ENCODE assay signal across 8 mouse cellular contexts in the genomic region with DNA sequence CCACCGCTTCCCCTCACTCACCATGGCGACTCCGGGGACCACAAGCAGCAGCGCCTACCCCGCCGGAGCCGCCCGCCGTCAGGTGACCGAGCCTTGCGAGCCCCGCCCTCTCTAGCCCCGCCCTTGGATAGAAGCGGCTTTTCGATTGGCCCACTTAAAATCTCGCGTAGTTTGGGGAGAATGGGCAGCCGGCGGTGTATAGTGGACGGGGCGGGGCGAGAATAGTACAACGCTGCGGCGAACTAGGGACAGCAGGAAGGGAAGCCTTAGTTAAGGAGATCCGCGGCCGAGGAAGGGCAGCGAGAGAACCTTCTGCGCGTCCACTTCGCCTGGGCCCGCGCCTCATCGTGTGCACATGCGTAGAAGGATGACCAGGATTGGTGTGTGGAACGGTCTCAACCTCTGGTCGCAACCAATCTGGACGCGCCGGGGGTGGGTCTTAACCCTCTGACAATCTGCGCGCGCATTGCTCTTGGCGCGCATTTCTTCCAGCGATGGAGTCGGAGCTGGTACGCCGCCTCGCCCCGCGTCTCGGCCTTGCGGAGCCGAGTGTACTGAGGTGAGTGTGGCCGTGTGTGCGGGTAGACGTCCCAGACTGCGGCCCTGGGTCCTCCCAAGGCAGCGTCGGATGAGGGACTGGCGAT. TPM values are rescaled to one million over a fixed set of nuclear protein-coding genes. Genes with fewer than 3 reads are reported as not detected.
A peak's percentile ranks its signal among the peaks of the same experiment; 100 is the strongest.
DNase-seq lines count a peak whose midpoint lies in the region; ATAC-seq and TF ChIP-seq lines count a peak whose summit lies in the region.

TSS of gene Orc6 (plus strand) at position 199 of the 644 bp plus-strand sequence.
TSS of gene Vps35 (minus strand) at position 369 of the 644 bp plus-strand sequence.

- peak; percentile 98 for ATAC-seq in cerebellum, adult (ENCODE audit: insufficient number of reproducible peaks, low FRiP score, low TSS enrichment)
- ATAC-seq in forebrain, embryonic 13.5 days, result peak; percentile 98
- peak; percentile 97 for ATAC-seq in liver, postnatal 0 days
- ATAC-seq in neural tube, embryonic 14.5 days (ENCODE audit: low read depth), result peak; percentile 98

- peaks cover 33% of the 10 kb centered on the region for H3K36me3 ChIP-seq in ES-Bruce4 (ENCODE audit: control insufficient read depth, insufficient read depth, low read length, poor library complexity, severe bottlenecking)
- H3K36me3 ChIP-seq in forebrain, embryonic 13.5 days (ENCODE audit: poor library complexity, severe bottlenecking), result peaks cover 15% of the 10 kb centered on the region
- H3K36me3 ChIP-seq in liver, postnatal 0 days (replicated peaks; ENCODE audit: insufficient read depth, low read length), result peaks cover 24% of the 10 kb centered on the region
- peaks cover 12% of the 10 kb centered on the region; the same call in 1 of the 2 replicates for H3K36me3 ChIP-seq in neural tube, embryonic 14.5 days (ENCODE audit: control insufficient read depth, insufficient read depth, low read length)

- peak within 1 kb of the TSS; percentile 62 for H3K9ac ChIP-seq in ES-Bruce4 (ENCODE audit: low read depth, poor library complexity, severe bottlenecking)
- peak within 1 kb of the TSS; percentile 87 for H3K9ac ChIP-seq in forebrain, embryonic 13.5 days
- H3K9ac ChIP-seq in liver, postnatal 0 days (replicated peaks), result peak within 1 kb of the TSS; percentile 93
- peak within 1 kb of the TSS; percentile 83 for H3K9ac ChIP-seq in neural tube, embryonic 14.5 days (replicated peaks; ENCODE audit: low read depth, low read length)

- H3K9me3 ChIP-seq in ES-Bruce4 (replicated peaks; ENCODE audit: control insufficient read depth, insufficient read depth, low read length, poor library complexity, severe bottlenecking), result no peaks in the 10 kb centered on the region
- H3K9me3 ChIP-seq in forebrain, embryonic 13.5 days (replicated peaks), result no peaks in the 10 kb centered on the region
- H3K9me3 ChIP-seq in liver, postnatal 0 days (ENCODE audit: low read length), result no peaks in the 10 kb centered on the region
- no peaks in the 10 kb centered on the region for H3K9me3 ChIP-seq in neural tube, embryonic 14.5 days (ENCODE audit: control insufficient read depth, low read length)

- no peaks in the 10 kb centered on the region for H3K4me1 ChIP-seq in ES-Bruce4 (ENCODE audit: control insufficient read depth, insufficient read depth, low read length)
- H3K4me1 ChIP-seq in forebrain, embryonic 13.5 days, result peaks cover 43% of the 10 kb centered on the region
- peaks cover 17% of the 10 kb centered on the region for H3K4me1 ChIP-seq in liver, postnatal 0 days (ENCODE audit: insufficient read depth)
- peaks cover 21% of the 10 kb centered on the region for H3K4me1 ChIP-seq in neural tube, embryonic 14.5 days (ENCODE audit: control insufficient read depth, insufficient read depth, low read length)

- WGBS in forebrain, embryonic 13.5 days, result under 1% methylated on average over 63 of the region's 63 CpGs
- under 1% methylated on average over 63 of the region's 63 CpGs for WGBS in large intestine, adult 2 months
- WGBS in liver, postnatal 0 days (ENCODE audit: insufficient replicate concordance), result under 1% methylated on average over 63 of the region's 63 CpGs
- WGBS in neural tube, embryonic 14.5 days, result under 1% methylated on average over 62 of the region's 63 CpGs

- peak within 1 kb of the TSS; percentile 88 for H3K4me2 ChIP-seq in forebrain, embryonic 13.5 days
- H3K4me2 ChIP-seq in liver, postnatal 0 days (ENCODE audit: low read depth, low read length), result peak within 1 kb of the TSS; percentile 89
- H3K4me2 ChIP-seq in neural tube, embryonic 14.5 days (ENCODE audit: low read depth, low read length), result peak within 1 kb of the TSS; percentile 76

- TF ChIP-seq POLR2A in ES-Bruce4 (IDR thresholded peaks at IDR 0.05; ENCODE audit: insufficient read depth, low read length), result peak; percentile 70

- no peak for TF ChIP-seq EP300 in ES-Bruce4 (IDR thresholded peaks at IDR 0.05; ENCODE audit: insufficient read depth, low read depth, low read length)
- TF ChIP-seq EP300 in liver, postnatal 0 days (IDR thresholded peaks at IDR 0.05; ENCODE audit: low read depth), result 0 out of 2 replicates have a peak, but pooled peaks have one; percentile 10

- peak; percentile 98 for DNase-seq in heart, postnatal 10 days
- DNase-seq in large intestine, adult 2 months (ENCODE audit: low read depth, low spot score), result peak; percentile 91
- DNase-seq in liver, postnatal 0 days, result peak; percentile 98
- peak; percentile 98 for DNase-seq in testis, postnatal 10 days (ENCODE audit: low spot score)

- TF ChIP-seq CTCF in ES-Bruce4 (IDR thresholded peaks at IDR 0.05; ENCODE audit: low read depth, low read length), result no peak
- TF ChIP-seq CTCF in liver, postnatal 0 days (IDR thresholded peaks at IDR 0.05; ENCODE audit: low read depth), result no peak

- intact Hi-C loops in heart, postnatal 10 days (cut with DNase I), result loop anchor here (5.0 kb wide), 1 partner anchor 217 kb away; the partner anchor contains the start of genes Man2b1, Wdr83 and Wdr83os

- peak within 1 kb of the TSS; percentile 92 for H3K4me3 ChIP-seq in ES-Bruce4 (ENCODE audit: low read depth, low read length)
- H3K4me3 ChIP-seq in forebrain, embryonic 13.5 days, result peak within 1 kb of the TSS; percentile 81
- peak within 1 kb of the TSS; percentile 93 for H3K4me3 ChIP-seq in liver, postnatal 0 days (ENCODE audit: low read depth, low read length)
- H3K4me3 ChIP-seq in neural tube, embryonic 14.5 days (ENCODE audit: low read depth, low read length), result peak within 1 kb of the TSS; percentile 70

- H3K27ac ChIP-seq in ES-Bruce4 (ENCODE audit: insufficient read depth, low read length), result peak within 1 kb of the TSS; percentile 46
- H3K27ac ChIP-seq in forebrain, embryonic 13.5 days, result peak within 1 kb of the TSS; percentile 98
- H3K27ac ChIP-seq in liver, postnatal 0 days (ENCODE audit: low read depth), result peak within 1 kb of the TSS; percentile 93
- peak within 1 kb of the TSS; percentile 98 for H3K27ac ChIP-seq in neural tube, embryonic 14.5 days (ENCODE audit: low read depth, low read length)

- H3K27me3 ChIP-seq in ES-Bruce4 (ENCODE audit: control insufficient read depth, insufficient read depth, low read length, poor library complexity, severe bottlenecking), result no peaks in the 10 kb centered on the region
- H3K27me3 ChIP-seq in forebrain, embryonic 13.5 days, result no peaks in the 10 kb centered on the region
- H3K27me3 ChIP-seq in liver, postnatal 0 days (ENCODE audit: insufficient read depth, low read length), result no peaks in the 10 kb centered on the region
- H3K27me3 ChIP-seq in neural tube, embryonic 14.5 days (ENCODE audit: control insufficient read depth, insufficient read depth, low read length), result no peaks in the 10 kb centered on the region

RNA-seq across cellular contexts. Expression of gene Orc6, which starts in this region (rescaled TPM):
- polyA plus RNA-seq in ES-Bruce4 (2011; ENCODE audit: insufficient read depth, insufficient read length, low read depth, missing spikeins), result 123 and 125 TPM in 2 replicates
- 109 and 115 TPM in 2 replicates for polyA plus RNA-seq in forebrain, embryonic 13.5 days (2015; fragmentation: Nextera tagmentation; extraction: Ambion mirVana)
- 10 to 100 TPM; 16.6 to 16.7 TPM for total RNA-seq in heart, postnatal 10 days (2021)
- polyA plus RNA-seq in large intestine, adult 2 months (2012; rRNA removed), result 8.2 and 11.3 TPM in 2 replicates
- 40.1 and 46.3 TPM in 2 replicates for polyA plus RNA-seq in liver, postnatal 0 days (2015; fragmentation: Nextera tagmentation; extraction: Ambion mirVana)
- polyA plus RNA-seq in neural tube, embryonic 14.5 days (2014; fragmentation: Nextera tagmentation; extraction: Ambion mirVana), result 76.4 and 78.8 TPM in 2 replicates

RNA-seq across cellular contexts. Expression of gene Vps35, which starts in this region (rescaled TPM):
- 132 and 146 TPM in 2 replicates for polyA plus RNA-seq in ES-Bruce4 (2011; ENCODE audit: insufficient read depth, insufficient read length, low read depth, missing spikeins)
- polyA plus RNA-seq in forebrain, embryonic 13.5 days (2015; fragmentation: Nextera tagmentation; extraction: Ambion mirVana), result 161 and 165 TPM in 2 replicates
- 10 to 100 TPM; 70.1 to 77.5 TPM for total RNA-seq in heart, postnatal 10 days (2021)
- 19.7 and 20.9 TPM in 2 replicates for polyA plus RNA-seq in large intestine, adult 2 months (2012; rRNA removed)
- 48.1 and 54.6 TPM in 2 replicates for polyA plus RNA-seq in liver, postnatal 0 days (2015; fragmentation: Nextera tagmentation; extraction: Ambion mirVana)
- polyA plus RNA-seq in neural tube, embryonic 14.5 days (2014; fragmentation: Nextera tagmentation; extraction: Ambion mirVana), result 183 and 196 TPM in 2 replicates

Comparison
In these comparisons a context has a peak if more than half of its experiments do, and no peak if none do; other contexts are left out.
1. Peak in every context shown above with its lines: DNase-seq, ATAC-seq, H3K4me3 ChIP-seq and H3K27ac ChIP-seq.
2. H3K27ac ChIP-seq: peak in every context shown above with its lines; median percentile 98 in forebrain, embryonic 13.5 days; 98 in neural tube, embryonic 14.5 days; 93 in liver, postnatal 0 days; 46 in ES-Bruce4.